Mouse (Mus musculus) midbrain, embryonic 11.5 days (tissue): ENCODE data around the gene Ttf1. TPM values are rescaled to one million over a fixed set of nuclear protein-coding genes. Genes with fewer than 3 reads are reported as not detected.

Experiments
- ATAC-seq: fragments of 200-750 bp; cut with Nextera tagmentation; 2 replicates; pipeline ENCODE4 v1.8.0; 2017; ENCODE audit warnings: moderate TSS enrichment, moderate library complexity; ENCODE audit not compliant: low FRiP score
- DNase-seq: peaks from one replicate; pipeline ENCODE4 v3.0.0; 2015; ENCODE audit warnings: low spot score; ENCODE audit errors: missing footprints
- H3K27ac ChIP-seq: fragments of 300-500 bp; sonication (generic); 2 replicates; pipeline ENCODE4 v1.5.1; 2014; ENCODE audit warnings: low read depth, low read length
- H3K27me3 ChIP-seq: fragments of 300-500 bp; sonication (generic); 2 replicates; pipeline ENCODE4 v1.6.1; 2014; ENCODE audit warnings: mild to moderate bottlenecking, low read length, moderate library complexity, mixed read lengths; ENCODE audit not compliant: control insufficient read depth, insufficient read depth
- H3K36me3 ChIP-seq: fragments of 300-500 bp; sonication (generic); 2 replicates; pipeline ENCODE4 v1.6.1; 2014; ENCODE audit warnings: mild to moderate bottlenecking, low read length, moderate library complexity, mixed read lengths; ENCODE audit not compliant: control insufficient read depth, insufficient read depth
- H3K4me1 ChIP-seq: fragments of 300-500 bp; sonication (generic); 2 replicates; pipeline ENCODE4 v1.6.1; 2014; ENCODE audit warnings: low read length; ENCODE audit not compliant: control insufficient read depth, insufficient read depth
- H3K4me2 ChIP-seq: fragments of 300-500 bp; sonication (generic); 2 replicates; pipeline ENCODE4 v1.6.1; 2014; ENCODE audit warnings: mild to moderate bottlenecking, moderate library complexity
- H3K4me3 ChIP-seq: fragments of 300-500 bp; sonication (generic); 2 replicates; pipeline ENCODE4 v1.5.1; 2014; ENCODE audit warnings: low read depth, low read length
- H3K9ac ChIP-seq: fragments of 300-500 bp; sonication (generic); 2 replicates; pipeline ENCODE4 v1.6.1; 2014; ENCODE audit warnings: low read length
- H3K9me3 ChIP-seq: fragments of 300-500 bp; sonication (generic); 2 replicates; pipeline ENCODE4 v1.6.1; 2016; ENCODE audit warnings: low read length; ENCODE audit not compliant: control insufficient read depth
- WGBS: fragments of 180-500 bp; shearing (Covaris S2); extraction: QIAGEN DNeasy Blood & Tissue Kit; methylation state at CpG from one replicate; pipeline ENCODE4 v1.1.7; 2014; 5-methylcytosine and 5-hydroxymethylcytosine counted together
- polyA plus RNA-seq: library from polyadenylated mRNA; unstranded; fragments of >200 nt; fragmentation: Nextera tagmentation; extraction: Ambion mirVana; gene quantifications from 2 replicates; pipeline ENCODE4 v1.2.1, GENCODE M21; 2014

Gene Ttf1
- polyA plus RNA-seq, 1 experiment from 2014 or later: 11.4 TPM

GRCm38 (mm10) chr2:29031951-29032350 is 28.1 kb upstream of the Ttf1 start:
- Histone ChIP-seq H3K27me3 (no peaks in the 10 kb centered on the region; the same call in 1 of the 2 replicates), H3K27ac (no peak overlapping the region), H3K4me2 (no peak overlapping the region), H3K9ac (no peak overlapping the region), H3K9me3 (no peaks in the 10 kb centered on the region), H3K36me3 (no peaks in the 10 kb centered on the region), H3K4me3 (no peak overlapping the region), H3K4me1 (peaks cover 9% of the 10 kb centered on the region; the same call in 1 of the 2 replicates)
- WGBS: 88% methylated on average over 4 of the region's 4 CpGs
- DNase-seq: no peak
- no peak for ATAC-seq

GRCm38 (mm10) chr2:29034542-29035475 is 25.3 kb upstream of the Ttf1 start:
- Histone ChIP-seq H3K9me3 (no peaks in the 10 kb centered on the region), H3K4me1 (peaks cover 9% of the 10 kb centered on the region), H3K27ac (no peak overlapping the region), H3K4me3 (no peak overlapping the region), H3K4me2 (no peak overlapping the region), H3K27me3 (peaks cover 11% of the 10 kb centered on the region; the same call in 1 of the 2 replicates), H3K36me3 (no peaks in the 10 kb centered on the region), H3K9ac (no peak overlapping the region)
- WGBS: 29% methylated on average over 20 of the region's 20 CpGs
- DNase-seq (peak; percentile 87), ATAC-seq (peak; percentile 24; the same call in 1 of the 2 replicates)

- ATAC-seq (no peak), DNase-seq (peak; percentile 28)
- H3K9ac ChIP-seq: no peak overlapping the region
- H3K4me2 ChIP-seq: no peak overlapping the region
- H3K4me1 ChIP-seq: peaks cover 15% of the 10 kb centered on the region
- no peak overlapping the region for H3K4me3 ChIP-seq
- peaks cover 15% of the 10 kb centered on the region; the same call in 1 of the 2 replicates for H3K27me3 ChIP-seq
- no peak overlapping the region for H3K27ac ChIP-seq
- no peaks in the 10 kb centered on the region for H3K36me3 ChIP-seq
- no peaks in the 10 kb centered on the region for H3K9me3 ChIP-seq
- WGBS: 51% methylated on average over 8 of the region's 8 CpGs
Observed at GRCm38 (mm10) chr2:29035698-29036097, 24.4 kb upstream of the Ttf1 start.

GRCm38 (mm10) chr2:29039741-29040140 is 20.3 kb upstream of the Ttf1 start:
- Histone ChIP-seq H3K9ac (no peak overlapping the region), H3K27ac (no peak overlapping the region), H3K9me3 (no peaks in the 10 kb centered on the region), H3K4me3 (no peak overlapping the region), H3K36me3 (no peaks in the 10 kb centered on the region), H3K27me3 (peaks cover 27% of the 10 kb centered on the region), H3K4me2 (no peak overlapping the region; the same call in 1 of the 2 replicates), H3K4me1 (peaks cover 20% of the 10 kb centered on the region)
- DNase-seq (peak; percentile 88), ATAC-seq (no peak)
- WGBS: 19% methylated on average over 5 of the region's 5 CpGs

GRCm38 (mm10) chr2:29040594-29041476 is 19.2 kb upstream of the Ttf1 start:
- peaks cover 26% of the 10 kb centered on the region for H3K4me1 ChIP-seq
- ATAC-seq (peak; percentile 75), DNase-seq (peak; percentile 93)
- H3K27me3 ChIP-seq: peaks cover 32% of the 10 kb centered on the region
- no peaks in the 10 kb centered on the region for H3K9me3 ChIP-seq
- 2% methylated on average over 18 of the region's 18 CpGs for WGBS
- H3K9ac ChIP-seq: peak overlapping the region; percentile 45; the same call in 1 of the 2 replicates
- H3K4me2 ChIP-seq: peak overlapping the region; percentile 31
- H3K4me3 ChIP-seq: no peak overlapping the region
- no peaks in the 10 kb centered on the region for H3K36me3 ChIP-seq
- peak overlapping the region; percentile 59 for H3K27ac ChIP-seq

GRCm38 (mm10) chr2:29041477-29041768 is 18.6 kb upstream of the Ttf1 start:
- Histone ChIP-seq H3K9me3 (no peaks in the 10 kb centered on the region), H3K27me3 (peaks cover 32% of the 10 kb centered on the region), H3K4me1 (peaks cover 31% of the 10 kb centered on the region), H3K27ac (peak overlapping the region; percentile 57), H3K36me3 (no peaks in the 10 kb centered on the region), H3K4me3 (no peak overlapping the region), H3K4me2 (no peak overlapping the region), H3K9ac (no peak overlapping the region)
- no peak for ATAC-seq
- 12% methylated on average over 8 of the region's 8 CpGs for WGBS
- DNase-seq: peak; percentile 93

GRCm38 (mm10) chr2:29042124-29042523 is 17.9 kb upstream of the Ttf1 start:
- H3K27me3 ChIP-seq: peaks cover 32% of the 10 kb centered on the region
- no peaks in the 10 kb centered on the region for H3K9me3 ChIP-seq
- H3K27ac ChIP-seq: no peak overlapping the region
- no peaks in the 10 kb centered on the region for H3K36me3 ChIP-seq
- no peak overlapping the region for H3K4me2 ChIP-seq
- WGBS: 76% methylated on average over 5 of the region's 5 CpGs
- no peak overlapping the region for H3K4me3 ChIP-seq
- DNase-seq (no peak), ATAC-seq (no peak)
- H3K9ac ChIP-seq: no peak overlapping the region
- peaks cover 34% of the 10 kb centered on the region for H3K4me1 ChIP-seq

- DNase-seq: peak; percentile 93
- Histone ChIP-seq H3K4me3 (no peak overlapping the region), H3K27me3 (peaks cover 20% of the 10 kb centered on the region), H3K4me1 (peaks cover 23% of the 10 kb centered on the region), H3K36me3 (no peaks in the 10 kb centered on the region), H3K27ac (no peak overlapping the region; the same call in 1 of the 2 replicates), H3K9me3 (no peaks in the 10 kb centered on the region), H3K9ac (peak overlapping the region; percentile 47; the same call in 1 of the 2 replicates), H3K4me2 (peak overlapping the region; percentile 35)
- 0 out of 2 replicates have a peak, but pooled peaks have one; percentile 24 for ATAC-seq
- 8% methylated on average over 16 of the region's 16 CpGs for WGBS
Observed at GRCm38 (mm10) chr2:29046151-29046550, 13.9 kb upstream of the Ttf1 start.
